ENCODE assay signal across 24 mouse cellular contexts in genomic region chr12:74125796-74126195, GRCm38 (mm10).
DNase-seq lines count a peak whose midpoint lies in the region; ATAC-seq lines count a peak whose summit lies in the region.
"Had no signal": no experiment of that assay in that cellular context is flagged by ENCODE, and none has a peak within 500 bp of the region (broad histone marks: within the 10 kb centered on the region; RNA-seq: fewer than 3 reads in every experiment).

No protein-coding gene starts in this region.

- H3K4me1 ChIP-seq in heart, embryonic 13.5 days = no peaks in the 10 kb centered on the region
- no peaks in the 10 kb centered on the region for H3K4me1 ChIP-seq in liver, embryonic 16.5 days (ENCODE audit: control insufficient read depth, low read depth, low read length)
- no peaks in the 10 kb centered on the region for H3K4me1 ChIP-seq in liver, embryonic 12.5 days
- H3K4me1 ChIP-seq: embryonic facial prominence, embryonic 12.5 days; heart, embryonic 10.5 days; kidney, embryonic 15.5 days had no signal

- H3K4me2 ChIP-seq in heart, embryonic 13.5 days = 0 out of 2 replicates have a peak overlapping the region, but pooled peaks have one; percentile 4
- H3K4me2 ChIP-seq in liver, embryonic 16.5 days (ENCODE audit: low read depth, low read length) = no peak overlapping the region
- no peak overlapping the region for H3K4me2 ChIP-seq in liver, embryonic 12.5 days
- H3K4me2 ChIP-seq: embryonic facial prominence, embryonic 12.5 days; hindbrain, embryonic 14.5 days; kidney, embryonic 15.5 days had no signal

- H3K9me3 ChIP-seq in heart, embryonic 13.5 days = peaks cover 7% of the 10 kb centered on the region; the same call in 1 of the 2 replicates
- no peaks in the 10 kb centered on the region for H3K9me3 ChIP-seq in liver, embryonic 16.5 days (replicated peaks; ENCODE audit: control insufficient read depth, low read length)
- H3K9me3 ChIP-seq in liver, embryonic 12.5 days (replicated peaks) = 0 out of 2 replicates have a peak, but pooled peaks cover 9% of the 10 kb centered on the region

- no peak overlapping the region for H3K9ac ChIP-seq in heart, embryonic 13.5 days
- H3K9ac ChIP-seq in liver, embryonic 16.5 days (ENCODE audit: low read depth, low read length) = no peak overlapping the region
- no peak overlapping the region for H3K9ac ChIP-seq in liver, embryonic 12.5 days
- H3K9ac ChIP-seq: embryonic facial prominence, embryonic 12.5 days; hindbrain, embryonic 14.5 days; kidney, embryonic 15.5 days had no signal

- H3K36me3 ChIP-seq in heart, embryonic 13.5 days = no peaks in the 10 kb centered on the region
- no peaks in the 10 kb centered on the region for H3K36me3 ChIP-seq in liver, embryonic 16.5 days (ENCODE audit: control insufficient read depth, insufficient read depth)
- H3K36me3 ChIP-seq in liver, embryonic 12.5 days = no peaks in the 10 kb centered on the region
- H3K36me3 ChIP-seq: embryonic facial prominence, embryonic 12.5 days; heart, embryonic 10.5 days; kidney, embryonic 15.5 days had no signal

- no peaks in the 10 kb centered on the region for H3K27me3 ChIP-seq in heart, embryonic 13.5 days (replicated peaks)
- H3K27me3 ChIP-seq in liver, embryonic 16.5 days (ENCODE audit: control insufficient read depth, insufficient read depth, low read depth, low read length) = no peaks in the 10 kb centered on the region
- no peaks in the 10 kb centered on the region for H3K27me3 ChIP-seq in liver, embryonic 12.5 days (replicated peaks)
- H3K27me3 ChIP-seq: embryonic facial prominence, embryonic 12.5 days; kidney, embryonic 15.5 days had no signal

- WGBS in heart, embryonic 13.5 days = 70% methylated on average over 12 of the region's 12 CpGs
- WGBS in liver, embryonic 16.5 days (ENCODE audit: insufficient replicate concordance) = 66% methylated on average over 12 of the region's 12 CpGs
- 78% methylated on average over 12 of the region's 12 CpGs for WGBS in liver, embryonic 12.5 days (ENCODE audit: insufficient replicate concordance)

- H3K27ac ChIP-seq in heart, embryonic 13.5 days (replicated peaks) = no peak overlapping the region
- H3K27ac ChIP-seq in liver, embryonic 16.5 days (ENCODE audit: low read length) = no peak overlapping the region
- H3K27ac ChIP-seq in liver, embryonic 12.5 days = no peak overlapping the region
- H3K27ac ChIP-seq: embryonic facial prominence, embryonic 12.5 days; heart, embryonic 10.5 days; hindbrain, embryonic 14.5 days; kidney, embryonic 15.5 days had no signal

- no peak overlapping the region for H3K4me3 ChIP-seq in heart, embryonic 13.5 days
- no peak overlapping the region for H3K4me3 ChIP-seq in liver, embryonic 16.5 days (ENCODE audit: low read depth, low read length)
- no peak overlapping the region for H3K4me3 ChIP-seq in liver, embryonic 12.5 days
- H3K4me3 ChIP-seq: embryonic facial prominence, embryonic 12.5 days; heart, embryonic 10.5 days; kidney, embryonic 15.5 days had no signal

- intact Hi-C loops in heart, postnatal 14 days (cut with DNase I) = no loop called here

- ATAC-seq in heart, embryonic 13.5 days (ENCODE audit: extremely low read depth, insufficient number of reproducible peaks, low FRiP score, low TSS enrichment) = no peak
- ATAC-seq in liver, embryonic 16.5 days (ENCODE audit: low read depth) = 0 out of 2 replicates have a peak, but pooled peaks have one; percentile 7
- no peak for ATAC-seq in liver, embryonic 12.5 days
- no peak for ATAC-seq in activated CD4-positive, CD25-positive, alpha-beta regulatory T cell, adult 4 months
- ATAC-seq: forebrain, embryonic 14.5 days; lung, postnatal 0 days; Patski had no signal

- no peak for DNase-seq in heart, postnatal 14 days
- peak; percentile 58 for DNase-seq in ZHBTc4 (ENCODE audit: low read depth, low spot score)
- DNase-seq in ovary, adult 18-20 months (ENCODE audit: low spot score) = no peak
- DNase-seq: adrenal gland, postnatal 14 days; cerebellum, adult 11-12 months; cerebellum, adult 9-11 months; embryo, embryonic 11 days; gastrocnemius, postnatal 14 days; kidney, adult 18-20 months; left cerebral cortex, postnatal 4 days; midbrain, embryonic 14.5 days; retina, postnatal 1 day; right cerebral cortex, postnatal 14 days had no signal
